Mouse (Mus musculus): Measurements from ENCODE around the gene Zswim4.

Gene Zswim4

DNA sequence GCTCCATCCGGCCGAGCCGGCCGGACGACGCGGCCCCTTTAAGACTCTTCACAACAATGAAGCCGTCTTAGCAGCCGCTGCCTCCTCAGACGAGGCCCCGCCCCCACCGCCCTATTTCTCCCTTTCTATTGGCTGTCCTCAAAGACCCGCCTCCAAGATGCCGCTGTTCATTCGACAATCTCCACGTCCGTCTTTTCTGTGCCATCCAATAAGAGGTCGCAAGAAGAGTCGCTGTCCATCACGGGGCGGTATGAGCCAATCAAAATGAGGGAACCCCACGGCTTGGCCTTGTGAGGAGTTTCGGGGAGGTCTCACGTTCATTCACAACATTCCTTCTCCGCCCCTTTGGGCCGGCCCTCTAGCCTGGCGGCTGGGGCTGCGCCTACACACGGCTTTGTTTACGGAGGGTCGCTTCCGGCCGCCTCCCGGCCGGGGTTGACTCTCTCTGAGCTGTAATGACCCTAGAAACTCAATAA, at the start of gene Zswim4:
TSS of gene Zswim4 (minus strand) at position 58 of the 476 bp plus-strand sequence.
- peak; percentile 98 for DNase-seq (ENCODE audit: extremely low spot score)

DNA sequence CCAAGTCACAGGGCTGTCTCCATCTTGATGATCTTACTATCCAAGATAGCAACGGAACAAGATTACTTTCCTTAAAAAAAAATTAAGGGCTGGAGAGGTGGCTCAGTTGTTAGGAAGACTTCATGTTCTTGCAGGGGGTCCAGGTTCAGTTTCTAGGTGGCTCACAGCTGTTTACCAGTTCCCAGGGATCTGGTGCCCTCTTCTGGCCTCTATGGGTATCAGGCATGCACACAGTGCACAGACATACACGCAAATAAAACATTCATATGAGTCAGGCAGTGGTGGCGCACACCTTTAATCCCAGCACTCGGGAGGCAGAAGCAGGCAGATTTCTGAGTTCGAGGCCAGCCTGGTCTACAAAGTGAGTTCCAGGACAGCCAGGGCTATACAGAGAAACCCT, 48.8 kb upstream of the Zswim4 start:
- peak; percentile 50 for DNase-seq (ENCODE audit: extremely low spot score)

- DNase-seq (ENCODE audit: extremely low spot score): peak; percentile 39
Observed at GRCm38 (mm10) chr8:84284608-84285063, 47.8 kb upstream of the Zswim4 start.

GRCm38 (mm10) chr8:84280777-84281176, 43.9 kb upstream of the Zswim4 start:
- DNase-seq (ENCODE audit: extremely low spot score): no peak

- no peak for DNase-seq (ENCODE audit: extremely low spot score)
Observed at GRCm38 (mm10) chr8:84276447-84276846, 39.6 kb upstream of the Zswim4 start.

GRCm38 (mm10) chr8:84273968-84274367, 37.1 kb upstream of the Zswim4 start:
- DNase-seq (ENCODE audit: extremely low spot score): no peak

DNA sequence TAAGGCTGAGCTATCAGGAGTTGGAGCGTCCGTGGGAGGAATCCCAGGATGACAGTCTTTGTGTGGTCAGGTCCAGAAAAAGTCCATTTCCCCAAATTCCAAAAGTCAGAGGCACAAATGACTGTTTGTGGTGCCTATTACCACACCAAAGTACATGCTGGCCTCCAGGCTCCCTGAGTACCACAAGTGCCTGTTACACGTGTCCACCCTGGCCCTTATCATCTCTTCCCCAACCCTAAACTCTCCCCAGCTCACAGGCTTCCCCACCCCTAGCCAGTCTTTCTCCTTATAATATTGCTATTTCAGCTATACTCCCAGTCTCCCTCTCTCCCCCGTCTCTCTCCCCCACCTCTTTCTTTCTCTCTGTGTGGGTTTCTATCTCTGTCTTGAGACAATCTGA, 35.4 kb upstream of the Zswim4 start:
- DNase-seq (ENCODE audit: extremely low spot score): no peak

- DNase-seq (ENCODE audit: extremely low spot score): peak; percentile 98
Observed at GRCm38 (mm10) chr8:84269950-84270773, 33.3 kb upstream of the Zswim4 start, which contains the start of gene Ccdc130. Gene Ccdc130, minus strand, starts transcription at chr8:84270380.

- DNase-seq (ENCODE audit: extremely low spot score): no peak
Observed at GRCm38 (mm10) chr8:84261098-84261497, 24.2 kb upstream of the Zswim4 start.

GRCm38 (mm10) chr8:84256822-84257610, 20.2 kb upstream of the Zswim4 start, which contains the start of gene Mri1:
Gene Mri1, minus strand, starts transcription at chr8:84257326.
- DNase-seq (ENCODE audit: extremely low spot score): peak; percentile 89

DNA sequence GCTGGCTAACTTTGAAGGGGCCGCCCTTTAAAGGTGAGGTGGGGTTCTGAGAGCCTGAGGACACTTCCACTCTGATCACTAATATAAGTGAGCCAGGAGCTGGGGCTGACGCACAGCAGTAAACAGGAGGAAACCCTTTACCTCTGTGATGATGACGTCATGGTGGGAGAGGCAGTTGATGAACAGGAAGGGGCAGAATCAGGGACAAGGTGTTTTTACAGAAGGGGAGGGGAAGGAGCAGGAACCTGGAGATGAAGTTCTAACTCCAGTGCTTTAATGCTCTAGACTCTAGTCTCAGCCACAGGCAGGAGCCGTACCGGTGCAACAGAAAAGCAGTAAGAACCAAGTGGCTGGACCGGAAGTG, 19.6 kb upstream of the Zswim4 start:
- no peak for DNase-seq (ENCODE audit: extremely low spot score)

- DNase-seq (ENCODE audit: extremely low spot score): no peak
Observed at GRCm38 (mm10) chr8:84255858-84256257, 19.0 kb upstream of the Zswim4 start.

DNA sequence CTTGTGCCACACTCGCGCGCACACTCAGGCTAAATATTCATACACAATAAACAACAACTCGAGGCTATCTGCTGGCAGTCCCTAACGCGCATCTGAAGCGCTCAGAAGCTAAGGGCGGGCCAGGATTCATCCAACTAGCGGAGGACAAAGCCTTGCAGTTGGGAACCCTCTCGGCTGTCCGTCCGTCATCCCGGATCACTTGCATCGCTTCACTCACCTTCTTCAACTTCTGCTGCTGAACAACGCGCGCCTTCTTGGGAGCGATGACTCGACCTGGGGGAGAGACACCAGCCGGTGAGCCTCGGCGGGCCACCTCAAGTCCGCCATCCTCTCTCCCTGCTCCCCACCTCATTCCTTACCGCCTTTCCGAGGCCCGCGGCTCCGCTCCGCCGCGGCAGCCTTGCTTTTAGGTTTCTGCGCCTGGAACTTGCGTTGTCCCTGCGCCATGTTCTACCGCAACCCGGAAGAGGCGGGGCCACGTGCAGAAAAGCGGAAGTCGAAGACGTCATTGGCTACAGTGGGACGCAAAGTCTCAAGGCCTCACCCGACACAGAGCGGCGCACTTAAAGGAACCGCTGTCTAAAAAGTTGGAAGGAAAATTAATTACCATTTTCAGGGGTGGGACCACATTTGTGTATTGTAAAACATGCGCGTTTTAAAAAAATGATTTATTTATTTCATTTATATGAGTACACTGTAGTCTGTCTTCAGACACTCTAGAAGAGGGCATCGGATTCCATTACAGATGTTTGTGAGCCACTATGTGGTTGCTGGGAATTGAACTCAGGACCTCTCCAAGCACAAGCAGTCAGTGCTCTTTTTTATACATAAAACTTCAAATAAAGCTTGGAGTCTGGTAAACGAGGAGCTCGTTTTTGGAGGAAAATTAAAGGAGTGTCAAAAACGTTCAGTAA, 12.7 kb upstream of the Zswim4 start, which contains the start of gene D8Ertd738e:
TSS of gene D8Ertd738e (minus strand) at position 463 of the 914 bp plus-strand sequence.
- peak; percentile 79 for DNase-seq (ENCODE audit: extremely low spot score)

GRCm38 (mm10) chr8:84241821-84242220, 5.0 kb upstream of the Zswim4 start:
- no peak for DNase-seq (ENCODE audit: extremely low spot score)

GRCm38 (mm10) chr8:84241167-84241566, 4.3 kb upstream of the Zswim4 start:
- no peak for DNase-seq (ENCODE audit: extremely low spot score)

DNA sequence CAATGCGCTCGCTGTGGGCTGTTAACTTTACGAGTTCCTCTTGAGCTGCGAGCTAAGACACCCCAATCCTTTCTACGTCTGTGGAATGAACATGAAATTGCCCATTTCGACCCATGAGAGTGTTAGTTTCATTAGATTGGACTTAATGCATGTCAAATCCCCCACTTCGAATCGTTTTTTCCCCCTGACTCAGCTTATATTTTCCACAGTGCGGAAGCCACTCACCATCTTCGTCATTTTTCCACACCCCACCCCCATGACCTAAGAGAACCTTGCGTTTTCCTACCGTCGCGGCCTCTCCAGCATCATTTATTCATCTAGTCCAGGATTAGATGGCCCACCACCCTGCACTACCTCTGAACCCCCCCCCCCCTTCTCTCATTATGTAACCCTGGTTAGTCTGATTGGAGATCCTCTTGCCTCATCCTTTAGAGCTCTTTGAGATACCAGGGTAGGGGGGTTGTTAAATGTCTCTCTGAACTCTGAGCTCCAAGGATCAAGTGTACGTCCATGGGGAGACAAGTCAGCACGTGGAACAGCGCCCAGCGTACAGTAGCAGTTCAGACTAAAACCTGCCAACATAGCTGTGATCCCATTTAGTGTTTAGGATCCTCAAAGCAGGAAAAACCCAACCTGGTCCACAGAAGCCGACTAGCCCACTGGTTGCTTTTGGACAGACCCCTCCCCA, 831 bp upstream of the Zswim4 start:
- no peak for DNase-seq (ENCODE audit: extremely low spot score)

GRCm38 (mm10) chr8:84236410-84236997, 351 bp downstream of the Zswim4 start:
- peak; percentile 25 for DNase-seq (ENCODE audit: extremely low spot score)

DNA sequence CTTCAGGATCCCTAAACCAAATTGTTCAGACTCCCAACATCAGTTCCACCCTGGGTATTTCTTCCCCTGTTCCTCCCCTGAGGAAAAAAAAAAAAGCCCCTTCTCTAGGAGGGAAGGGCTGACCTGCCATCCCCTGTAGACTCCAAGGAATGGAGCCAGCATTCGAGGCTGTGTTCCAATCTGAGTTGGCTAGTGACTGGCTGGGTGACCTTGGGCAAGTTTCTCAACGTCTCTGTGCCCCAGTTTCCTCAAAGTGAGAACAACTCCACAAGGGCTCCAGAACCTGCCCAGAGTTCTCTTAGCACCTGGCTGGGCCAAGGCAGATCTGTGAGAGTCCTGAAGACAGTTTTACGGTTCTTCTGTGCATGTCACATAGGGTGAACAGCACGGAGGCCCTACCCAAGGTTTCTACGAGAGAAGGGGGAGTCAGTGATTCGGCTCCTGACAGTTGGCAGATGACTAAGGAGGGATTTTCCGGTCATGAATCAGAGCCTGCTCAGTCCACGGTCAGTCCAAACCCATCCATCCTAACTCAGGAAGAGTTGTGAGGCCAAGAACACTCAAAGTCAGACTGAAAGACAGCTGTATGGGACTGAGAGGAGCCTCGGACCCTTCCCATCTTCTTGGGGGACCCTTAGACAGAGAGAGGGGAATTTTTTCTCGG, 977 bp downstream of the Zswim4 start:
- DNase-seq (ENCODE audit: extremely low spot score): no peak

DNA sequence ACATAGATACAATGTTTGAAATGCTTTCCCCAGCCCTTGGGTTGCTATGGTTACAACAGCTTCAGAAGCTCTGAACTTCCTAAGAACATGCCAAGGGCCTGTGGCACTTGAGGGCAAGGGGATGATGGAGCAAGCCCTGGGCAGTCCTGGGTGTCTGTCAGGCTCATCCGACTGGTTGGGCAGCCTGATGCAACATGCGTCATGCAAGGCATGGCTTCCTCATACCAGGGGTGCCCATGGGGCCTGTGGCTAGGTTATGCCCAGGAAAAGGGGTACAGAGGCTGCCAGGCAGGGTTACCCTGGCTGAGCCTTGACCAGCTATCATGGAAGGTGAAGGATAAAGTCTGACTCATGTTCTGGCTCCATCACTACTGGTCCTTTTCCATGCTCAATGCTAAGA, 3.8 kb downstream of the Zswim4 start:
- DNase-seq (ENCODE audit: extremely low spot score): no peak

- no peak for DNase-seq (ENCODE audit: extremely low spot score)
Observed at GRCm38 (mm10) chr8:84230735-84231134, 6.1 kb downstream of the Zswim4 start.

All from embryo, embryonic 9.5 days (tissue).